Mouse (Mus musculus): ENCODE data around the gene Ddah1.
"Not testable (repeated sequence)": the region's sequence is repeated elsewhere in the genome, so short reads cannot be mapped to it uniquely, and the experiment has no call there.

Ddah1 gene

DNA sequence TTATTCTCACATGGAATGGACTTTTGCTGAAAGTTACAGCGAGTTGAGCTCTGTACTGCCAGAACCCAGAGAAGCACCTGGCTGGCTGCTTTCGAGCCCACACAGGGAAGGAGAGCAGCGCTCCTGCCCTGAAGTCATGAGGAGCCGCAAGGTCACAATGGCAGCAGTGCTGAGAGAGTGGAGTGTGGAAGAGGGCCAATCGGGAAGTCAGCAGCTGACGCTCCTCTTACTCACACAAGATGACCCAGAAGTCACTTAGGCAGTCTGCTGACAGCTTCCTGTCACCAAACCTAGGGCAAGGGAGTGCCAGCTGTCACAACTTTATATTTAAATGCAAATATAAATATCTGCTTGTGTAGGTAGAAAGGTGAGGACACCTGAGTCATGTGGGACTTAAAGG is 154.8 kb downstream of the Ddah1 start:
- CTCF ChIA-PET, result no interaction called here

GRCm38 (mm10) chr3:145913942-145914341 is 155.5 kb downstream of the Ddah1 start:
- CTCF ChIA-PET, result not testable (repeated sequence)

GRCm38 (mm10) chr3:145916374-145916773 is 157.9 kb downstream of the Ddah1 start:
- CTCF ChIA-PET, result no interaction called here

- CTCF ChIA-PET, result no interaction called here
Observed at GRCm38 (mm10) chr3:145916826-145917225, 158.4 kb downstream of the Ddah1 start.

- CTCF ChIA-PET, result no interaction called here
Observed at GRCm38 (mm10) chr3:145922019-145922854, 163.8 kb downstream of the Ddah1 start, which contains the start of gene Bcl10. TSS of gene Bcl10 (plus strand) at chr3:145922804.

- CTCF ChIA-PET, result no interaction called here
Observed at GRCm38 (mm10) chr3:145922971-145923370, 164.5 kb downstream of the Ddah1 start.

DNA sequence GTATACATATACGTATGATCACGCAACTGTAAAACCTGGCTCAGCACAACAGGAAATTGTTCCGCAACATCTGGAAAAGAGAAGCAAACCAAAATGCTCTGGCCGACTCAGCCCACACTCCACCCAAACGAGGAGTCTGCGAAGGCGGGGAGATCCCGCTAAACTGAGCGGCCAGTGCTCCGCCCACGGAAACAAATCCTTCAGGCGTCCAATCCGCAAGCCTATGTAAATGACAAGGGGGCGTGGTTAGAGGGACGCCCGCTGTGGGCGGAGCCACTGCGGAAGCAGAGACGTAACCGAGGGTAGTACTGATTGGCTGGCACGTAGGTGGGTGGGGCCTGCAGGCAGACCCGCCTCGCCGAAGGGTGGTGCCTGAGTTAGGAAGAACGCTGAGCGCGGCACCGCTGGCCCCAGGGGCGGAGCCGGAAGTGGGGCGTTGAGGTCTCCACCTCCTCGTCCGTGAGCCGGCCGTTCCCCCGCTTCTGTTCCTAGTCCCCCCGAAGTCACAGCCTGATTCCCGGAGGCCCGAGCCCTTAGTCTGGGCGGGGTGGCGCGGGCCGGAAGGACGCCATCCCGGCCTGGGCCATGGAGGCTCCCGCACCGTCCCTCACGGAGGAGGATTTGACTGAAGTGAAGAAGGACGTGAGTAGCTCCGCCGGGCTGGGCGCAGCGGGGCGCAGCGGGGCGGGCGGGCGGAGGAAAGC is 165.6 kb downstream of the Ddah1 start:
- CTCF ChIA-PET, result no interaction called here

DNA sequence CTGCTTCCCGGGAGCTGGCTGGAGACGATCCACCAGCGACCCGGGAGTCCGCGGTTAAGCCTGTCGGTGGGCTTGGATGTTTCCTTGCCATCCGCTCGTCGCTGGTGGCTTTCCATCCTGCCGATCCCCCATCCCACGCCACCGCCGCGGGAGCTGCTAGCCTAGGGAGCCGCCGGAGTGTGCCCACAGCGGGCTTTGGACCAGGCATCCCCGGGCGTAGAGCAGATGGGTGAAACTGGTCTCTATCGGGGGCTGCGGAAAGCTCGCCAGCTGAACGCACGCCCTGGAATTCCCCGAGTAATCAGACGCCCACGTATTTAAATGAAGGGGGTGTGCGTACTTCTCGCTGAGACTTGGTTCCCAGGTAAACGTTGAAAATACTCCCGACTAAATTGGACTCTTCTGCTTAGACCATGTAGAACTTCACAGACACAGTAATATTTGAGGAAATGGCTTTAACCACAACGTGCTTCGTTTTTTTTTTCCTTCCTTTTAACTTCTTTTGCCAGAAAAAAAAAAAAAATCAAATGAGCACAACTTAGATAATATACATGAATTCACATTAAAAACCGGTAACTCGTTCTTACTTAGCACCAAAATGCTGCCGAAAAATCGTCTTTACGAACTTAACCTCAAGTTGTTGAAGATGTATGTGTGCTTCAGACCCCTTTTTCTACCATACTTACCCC is 166.3 kb downstream of the Ddah1 start:
- CTCF ChIA-PET, result interaction anchor here (0.7 to 1.5 kb wide), 2 partner anchors 12 to 13 kb away, joined by 3 to 5 read pairs; partner anchors contain the start of gene 2410004B18Rik

- CTCF ChIA-PET, result interaction anchor here (0.7 to 1.5 kb wide), 2 partner anchors 11 to 12 kb away, joined by 3 to 5 read pairs; partner anchors contain the start of gene 2410004B18Rik
Observed at GRCm38 (mm10) chr3:145925506-145925905, 167.0 kb downstream of the Ddah1 start.

- CTCF ChIA-PET, result no interaction called here
Observed at GRCm38 (mm10) chr3:145929525-145930400, 171.3 kb downstream of the Ddah1 start.

DNA sequence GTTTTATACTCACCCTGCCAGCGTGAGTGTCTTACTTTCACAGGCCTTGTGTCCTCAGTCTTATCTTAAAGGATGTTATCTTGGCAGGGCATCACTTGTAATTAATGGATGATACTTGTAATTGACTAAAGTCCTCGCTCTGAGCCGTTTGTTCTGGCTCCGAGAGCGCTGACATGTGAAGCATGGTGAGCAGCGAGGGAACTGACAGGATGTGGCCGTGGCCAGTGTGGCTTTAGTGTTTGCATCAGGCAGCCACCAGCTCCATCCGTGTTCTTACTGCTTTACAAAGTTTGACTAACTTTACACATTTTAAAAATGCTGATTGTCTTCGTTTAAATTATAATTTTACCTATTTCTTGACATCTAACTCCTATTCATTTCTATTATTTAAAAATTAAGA is 175.4 kb downstream of the Ddah1 start:
- CTCF ChIA-PET, result no interaction called here

DNA sequence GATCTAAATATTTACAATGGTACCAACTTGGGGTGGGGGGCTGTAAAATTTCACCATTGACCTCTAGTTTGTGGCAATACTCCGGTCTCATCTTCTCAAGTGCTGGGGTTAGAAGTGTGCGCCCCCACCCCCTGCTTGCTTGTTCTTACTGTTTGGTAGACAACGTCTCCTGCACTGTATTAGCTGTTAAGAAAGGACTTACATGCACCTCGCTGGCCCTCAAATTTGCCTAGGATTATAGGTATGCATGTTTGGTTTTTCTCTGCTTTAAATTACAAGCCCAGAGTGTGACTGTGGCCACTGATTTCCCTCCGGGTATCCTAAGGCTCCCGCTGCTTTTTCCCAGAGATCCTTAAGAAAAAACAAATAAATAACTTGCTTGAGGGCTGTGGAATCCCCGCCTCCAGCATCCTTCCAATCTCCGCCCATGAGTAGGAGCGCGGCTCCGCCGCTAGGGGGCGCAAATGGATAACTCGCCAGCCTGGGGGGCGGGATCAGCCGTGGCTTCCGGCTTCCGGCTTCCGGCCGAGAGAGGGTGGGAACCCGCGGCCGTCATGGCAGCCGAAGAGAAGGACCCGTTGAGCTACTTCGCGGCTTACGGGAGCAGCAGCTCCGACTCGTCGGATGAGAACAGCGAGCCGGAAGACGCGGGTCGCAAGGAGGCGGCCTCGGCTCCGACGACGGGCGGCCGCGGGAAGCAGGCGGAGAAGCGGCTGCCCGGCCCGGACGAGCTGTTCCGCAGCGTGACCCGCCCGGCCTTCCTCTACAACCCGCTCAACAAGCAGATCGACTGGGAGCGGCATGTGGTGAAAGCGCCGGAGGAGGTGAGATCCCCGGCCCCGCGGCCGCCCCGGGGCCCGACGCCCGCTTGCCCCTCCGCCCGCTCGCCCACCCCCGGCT is 179.3 kb downstream of the Ddah1 start, which contains the start of gene 2410004B18Rik:
Gene 2410004B18Rik (plus strand): TSS at position 510 of the 900 bp plus-strand sequence.
- CTCF ChIA-PET, result interaction anchor here (1.0 to 1.1 kb wide), 2 partner anchors 12 kb away, joined by 3 to 7 read pairs; no protein-coding TSS in a partner anchor

DNA sequence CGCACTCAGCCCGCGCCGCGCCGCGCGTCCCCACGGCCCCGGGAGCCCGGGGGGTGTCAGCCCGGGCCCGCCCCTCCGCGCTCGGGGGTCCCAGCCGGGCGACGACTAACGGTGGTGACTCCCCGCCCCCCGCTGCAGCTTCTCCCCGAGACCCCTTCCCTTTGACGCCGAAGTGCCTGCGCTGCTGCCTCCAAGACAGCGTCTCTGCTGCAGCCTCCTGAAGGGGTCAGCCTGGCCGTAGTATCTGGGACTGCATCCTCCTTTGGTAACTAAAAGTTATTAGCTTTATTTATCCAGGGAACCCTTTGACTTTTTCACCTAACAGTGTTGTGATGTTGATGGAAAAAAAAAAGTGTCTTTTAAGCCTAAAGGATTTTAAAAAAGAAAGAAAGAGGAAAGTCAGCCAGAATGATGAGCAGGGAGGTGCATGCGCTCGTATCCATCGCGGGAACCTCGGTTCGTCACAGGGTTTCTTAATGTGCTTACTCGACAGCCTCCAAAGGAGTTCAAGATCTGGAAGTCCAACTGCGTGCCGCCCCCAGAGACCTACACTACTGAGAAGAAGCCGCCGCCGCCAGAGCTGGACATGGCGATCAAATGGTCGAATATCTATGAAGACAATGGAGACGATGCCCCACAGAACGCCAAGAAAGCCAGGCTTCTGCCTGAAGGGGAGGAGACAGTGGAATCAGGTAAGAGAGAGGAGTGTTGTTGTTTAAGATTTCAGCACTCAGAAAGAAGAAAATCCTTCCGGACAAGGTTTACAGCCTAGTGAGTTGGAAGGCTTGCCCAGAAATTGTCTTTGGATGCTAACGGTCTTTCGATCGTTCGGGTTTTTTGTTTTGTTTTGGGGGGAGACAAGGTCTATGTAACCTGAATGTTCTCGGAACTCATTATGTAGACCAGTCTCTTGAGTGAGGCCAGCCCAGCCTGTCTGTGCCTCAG is 180.2 kb downstream of the Ddah1 start:
- CTCF ChIA-PET, result interaction anchor here (0.6 to 1.1 kb wide), 3 partner anchors 11 to 76 kb away, joined by 3 to 7 read pairs (median 3); no protein-coding TSS in a partner anchor

DNA sequence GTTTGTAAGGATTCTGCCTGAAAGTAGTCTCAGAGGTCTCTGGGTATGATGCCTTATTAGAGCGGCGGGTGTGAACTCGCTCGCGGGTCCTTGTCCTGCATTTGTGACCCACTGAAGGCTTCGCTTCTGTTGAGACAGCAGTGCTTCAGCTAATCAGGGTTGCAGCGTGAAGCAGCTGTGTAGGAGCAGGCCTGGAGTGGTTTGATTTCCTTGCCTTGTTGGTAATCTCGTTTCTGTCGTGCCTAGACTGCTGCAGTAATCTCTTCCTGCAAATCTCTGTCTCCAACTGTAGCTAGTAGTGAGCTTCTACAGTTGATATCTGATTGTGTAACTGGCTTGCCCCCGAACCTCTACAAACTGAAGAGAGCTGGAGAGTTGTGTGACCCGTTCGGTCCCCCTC is 180.9 kb downstream of the Ddah1 start:
- CTCF ChIA-PET, result interaction anchor here (0.6 kb wide), 1 partner anchor 75 kb away, joined by 3 read pairs; no protein-coding TSS in a partner anchor

DNA sequence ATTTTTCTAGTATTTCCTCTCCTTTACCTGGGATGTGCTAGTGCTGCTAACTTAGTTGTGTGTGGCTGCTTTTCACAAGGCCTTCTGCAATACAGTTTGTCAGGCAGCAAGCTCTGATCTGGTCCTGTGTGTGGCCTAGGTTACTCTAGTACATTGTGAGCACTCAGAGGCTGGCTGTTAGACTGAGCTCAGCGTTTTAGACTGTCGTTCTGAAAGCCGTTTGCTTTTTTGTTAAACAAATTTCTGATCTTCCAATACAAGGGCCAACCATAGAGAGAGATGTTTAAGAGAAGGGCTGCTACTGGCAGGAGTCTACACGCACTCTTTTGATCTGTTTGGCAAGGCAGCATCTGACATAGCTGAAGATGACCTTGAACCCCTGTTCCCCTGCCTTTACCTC is 181.5 kb downstream of the Ddah1 start:
- CTCF ChIA-PET, result no interaction called here

DNA sequence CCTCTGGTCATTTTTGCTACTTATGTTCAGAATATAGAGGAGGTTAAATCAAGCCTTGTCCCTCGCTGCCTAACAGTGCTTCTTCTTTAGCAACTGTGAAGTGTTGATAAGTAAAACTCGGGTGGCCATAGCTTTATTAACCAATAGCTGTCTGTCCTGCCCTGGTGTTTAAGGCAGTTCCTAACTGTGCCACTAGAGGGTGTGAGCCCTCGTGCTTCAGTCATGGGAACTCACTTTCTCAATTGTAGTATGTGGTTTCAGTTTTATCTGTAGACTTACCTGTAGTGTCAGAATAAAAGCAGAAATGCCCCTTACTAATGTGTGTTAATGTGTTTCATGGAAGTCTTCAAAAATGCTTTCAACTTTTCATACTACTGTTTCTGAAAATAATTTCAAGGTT is 183.5 kb downstream of the Ddah1 start:
- CTCF ChIA-PET, result interaction anchor here (0.6 to 1.5 kb wide), 2 partner anchors 235 to 410 kb away, joined by 3 to 5 read pairs; no protein-coding TSS in a partner anchor
